Mouse (Mus musculus) kidney, adult 8-10 months (tissue): ENCODE measurements at regions not wholly inside any gene's neighbourhood (a gene's known extent, or its start where the extent isn't known, plus 50 kb on each side); places are given as distances from the start of the nearest gene placed in this dataset.

Source experiments
- DNase-seq, 2 experiments: peaks; one replicate each; pipeline ENCODE4 v3.0.0; 2022

DNA sequence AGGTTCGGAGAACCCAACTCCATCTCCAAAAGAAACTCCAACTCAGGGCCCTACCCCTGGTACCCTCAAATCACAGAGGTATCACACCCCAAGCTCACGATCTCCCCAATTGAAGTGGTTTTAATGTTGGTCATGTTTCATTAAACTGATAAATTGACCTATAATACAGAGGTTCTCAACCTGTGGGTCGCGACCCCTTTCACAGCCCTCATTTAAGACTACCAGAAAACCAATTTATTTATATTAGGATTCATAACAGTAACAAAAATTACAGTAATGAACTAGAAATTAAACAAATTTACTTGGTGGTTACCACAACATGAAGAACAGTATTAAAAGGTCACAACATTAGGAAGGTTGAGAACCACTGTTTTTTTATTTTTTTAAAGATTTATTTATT is 67.4 kb upstream of the Rad23b start:
- no peak for DNase-seq

DNA sequence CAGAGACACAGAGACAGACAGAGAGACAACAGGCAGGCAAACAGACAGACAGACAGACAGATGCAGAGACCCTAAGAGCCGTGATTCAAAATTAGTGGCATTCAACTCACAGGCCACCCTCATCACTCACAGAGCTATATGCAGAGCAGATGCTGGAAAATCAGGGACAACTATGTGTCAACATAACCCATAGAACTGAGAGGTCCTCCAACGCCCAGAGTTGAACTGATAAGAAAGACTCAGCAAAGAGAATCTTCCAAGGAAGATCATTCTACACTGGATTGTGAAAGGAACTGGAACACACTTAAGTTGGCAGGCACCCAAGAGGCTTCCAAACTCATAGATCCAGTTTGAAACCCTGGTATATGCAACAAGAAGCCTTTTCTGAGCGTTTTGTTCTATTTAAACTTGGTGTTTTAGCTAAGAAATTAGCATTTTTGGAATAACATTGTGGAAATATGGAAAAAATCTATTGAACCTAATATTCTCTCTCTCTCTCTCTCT is 65.1 kb upstream of the Rad23b start:
- DNase-seq = no peak

DNA sequence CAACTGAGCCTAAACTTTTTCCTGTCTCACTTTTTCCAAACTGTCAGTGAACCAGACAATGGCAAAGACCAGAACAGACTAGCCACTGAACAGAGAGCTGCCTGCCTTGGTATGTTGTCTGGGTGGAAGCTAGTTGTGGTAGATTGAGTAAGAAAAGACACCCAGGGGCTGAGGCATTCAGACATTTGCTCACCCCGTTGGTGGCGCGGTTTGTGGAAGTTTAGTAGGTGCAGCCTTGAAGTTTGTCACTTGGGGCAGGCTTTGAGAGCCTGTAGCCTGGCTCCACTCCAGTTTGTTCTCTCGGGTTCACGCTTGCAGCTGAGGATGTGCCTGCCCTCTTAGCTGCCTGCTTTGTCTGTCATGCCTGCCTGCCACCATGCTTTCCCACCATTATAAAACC is 64.2 kb upstream of the Rad23b start:
- DNase-seq = no peak

DNA sequence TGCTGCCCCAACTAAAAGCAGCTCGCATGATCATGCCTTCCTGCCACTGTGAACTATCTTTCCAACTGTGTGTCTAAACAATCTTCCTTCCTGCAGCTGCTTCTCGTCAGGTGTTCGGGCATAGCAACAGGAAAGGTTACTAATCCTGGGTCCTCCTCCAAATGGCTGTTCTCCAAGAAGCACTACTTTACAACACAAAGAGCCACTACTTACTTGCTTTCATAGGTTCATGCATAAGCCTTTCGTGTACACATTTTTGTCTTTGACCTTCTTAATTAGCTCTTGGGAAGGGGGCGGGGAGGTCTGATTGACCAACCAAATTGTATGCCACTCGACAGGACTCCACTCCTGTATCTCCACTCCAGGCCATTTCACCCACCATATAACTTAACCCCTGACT is 61.4 kb upstream of the Rad23b start:
- DNase-seq = no peak

DNA sequence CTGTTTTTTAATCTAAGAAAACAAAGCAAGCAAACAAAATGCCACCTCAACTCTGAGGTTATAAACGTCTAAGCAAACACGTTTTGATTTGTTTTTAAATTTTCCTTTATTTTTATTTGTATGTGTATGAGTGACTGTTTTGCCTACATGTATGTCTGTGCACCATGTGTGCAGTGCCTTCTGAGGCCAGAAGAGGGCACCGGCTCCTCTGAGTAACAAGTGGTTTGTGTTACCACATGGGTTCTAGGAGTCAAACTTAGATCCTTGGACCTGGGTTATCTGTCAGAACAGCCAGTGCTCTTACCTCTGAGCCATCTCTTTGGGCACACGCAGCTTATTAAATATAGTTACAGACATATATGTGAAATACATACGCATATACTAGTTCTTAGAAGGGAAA is 57.6 kb upstream of the Rad23b start:
- DNase-seq = no peak

DNA sequence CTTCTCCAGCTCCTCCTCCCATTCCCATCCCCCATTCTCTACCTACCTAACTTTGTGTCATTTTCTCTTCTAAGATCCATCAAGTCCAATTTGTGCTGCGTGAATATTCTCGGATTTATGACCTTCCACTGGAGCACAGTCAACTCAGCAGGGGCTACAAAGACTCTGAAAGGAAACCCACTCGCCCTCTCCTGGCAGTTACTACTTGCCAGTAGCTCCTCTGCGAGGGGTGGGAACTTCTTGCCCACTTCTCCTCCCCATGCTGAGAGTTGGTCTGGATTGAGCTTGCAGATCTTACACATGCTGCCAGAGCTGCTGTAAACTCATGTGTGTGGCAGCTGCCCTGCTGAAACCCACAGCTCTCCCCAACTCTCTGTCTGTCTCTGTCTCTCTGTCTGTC is 57.1 kb upstream of the Rad23b start:
- DNase-seq = no peak

DNA sequence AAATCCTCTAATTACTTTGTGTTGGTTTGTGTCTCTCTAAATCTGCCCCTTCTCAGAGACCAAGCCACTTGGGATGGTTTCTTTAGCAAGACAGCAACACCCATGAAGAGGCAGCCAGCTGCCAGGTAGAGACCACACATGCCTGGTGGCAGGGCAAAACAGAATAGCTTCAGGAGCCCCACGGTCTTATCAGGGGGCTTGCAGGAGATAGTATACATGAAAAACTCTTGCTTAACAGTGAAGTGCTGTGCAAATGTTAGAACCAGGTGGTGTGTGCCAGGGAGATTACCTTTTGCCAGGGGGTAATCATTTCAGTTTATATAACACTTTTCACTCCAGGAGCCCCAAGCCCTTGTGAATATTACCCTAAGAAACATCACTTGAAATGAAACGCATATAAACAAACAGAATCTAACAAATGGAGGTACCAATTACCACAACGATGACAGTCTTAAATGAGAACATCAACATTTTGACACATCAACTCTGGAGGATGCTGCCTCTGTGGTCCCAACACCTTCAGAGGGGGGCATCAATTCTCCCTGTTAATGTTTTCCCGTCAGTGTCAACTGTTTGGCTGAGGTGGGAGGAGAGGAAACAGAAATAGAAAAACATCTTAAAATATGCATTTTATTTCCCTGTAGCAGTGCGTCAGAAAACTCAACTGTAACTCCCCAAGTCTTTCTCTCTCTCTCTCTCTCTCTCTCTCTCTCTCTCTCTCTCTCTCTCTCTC is 56.3 kb upstream of the Rad23b start:
- DNase-seq = no peak

DNA sequence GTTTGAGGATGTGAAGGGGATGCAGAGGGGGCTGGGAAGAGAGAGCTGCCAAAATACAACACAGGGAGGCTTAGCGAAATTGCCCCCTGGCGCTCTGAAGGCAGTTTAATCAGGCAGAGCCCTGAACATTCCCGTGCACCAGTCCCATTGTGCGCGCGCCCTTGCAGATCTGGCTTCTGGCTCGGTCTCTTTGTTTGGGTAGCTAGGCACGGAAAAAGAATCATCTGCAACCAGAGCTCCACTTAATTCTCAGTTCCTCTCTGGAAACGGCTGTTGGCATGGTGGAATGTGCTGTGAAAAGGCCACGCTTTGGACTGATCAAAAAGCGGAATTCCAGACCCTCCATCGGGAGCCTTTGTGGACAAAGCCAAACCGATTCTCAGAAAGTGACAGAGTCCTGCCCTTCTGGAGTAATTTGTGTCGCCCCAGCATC is 55.6 kb upstream of the Rad23b start:
- DNase-seq = no peak

DNA sequence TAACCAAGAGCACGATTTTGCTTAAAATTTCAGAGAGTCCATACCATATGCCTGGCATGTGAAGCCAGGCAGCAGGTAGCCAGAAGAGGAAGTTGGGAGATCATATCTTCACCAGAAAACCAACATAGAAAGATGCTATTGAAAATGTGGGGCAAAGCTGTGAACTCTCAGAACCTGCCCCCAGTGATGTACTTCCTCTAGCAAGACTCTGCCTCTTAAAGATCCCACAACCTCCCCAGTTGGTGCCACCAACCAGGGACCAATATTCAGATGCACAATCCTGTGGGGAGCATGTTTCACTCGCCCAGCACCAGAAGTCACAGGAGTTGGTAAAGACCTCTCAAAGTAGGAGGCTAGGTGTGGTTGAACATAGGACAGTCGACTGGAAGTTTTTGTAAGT is 52.0 kb upstream of the Rad23b start:
- DNase-seq = no peak
